Mouse (Mus musculus) bone marrow, adult 2 months (tissue): ENCODE results near the gene Kdm7a.

ENCODE experiments used
- CTCF ChIP-seq: fragments of 200-500 bp; IDR thresholded peaks from 2 replicates; pipeline ENCODE4 v1.5.1; 2011; ENCODE audit warnings: low read length, control low read depth; ENCODE audit not compliant: control insufficient read depth, insufficient read depth
- POLR2A ChIP-seq: fragments of 200-500 bp; IDR thresholded peaks from 2 replicates; pipeline ENCODE4 v1.6.1; 2011; ENCODE audit warnings: low read depth, mild to moderate bottlenecking, control low read depth, low read length, borderline replicate concordance; ENCODE audit not compliant: control insufficient read depth

DNA sequence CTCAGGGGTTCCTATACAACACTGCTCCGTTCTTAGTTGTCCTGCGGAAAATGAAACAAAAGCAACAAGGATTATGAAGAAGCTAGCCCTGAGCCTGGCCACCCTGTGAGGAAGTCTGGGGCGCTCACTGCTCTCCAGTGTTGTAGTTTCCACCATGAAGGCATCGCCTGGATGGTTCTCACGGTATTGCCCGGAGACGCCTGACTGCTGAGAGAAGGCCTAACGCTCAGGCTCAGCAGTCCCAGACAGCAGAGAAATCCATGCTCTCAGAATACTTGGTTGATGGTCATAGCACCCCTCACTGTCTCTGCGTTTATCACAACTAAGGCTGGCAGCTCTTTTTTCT lies 20.0 kb upstream of the Kdm7a start:
- TF ChIP-seq POLR2A (no peak), CTCF (no peak)
